Mouse (Mus musculus) WW6 (cell line): ENCODE data around the gene Dscam.

Source experiments
- DNase-seq: peaks from one replicate; pipeline ENCODE4 v3.0.0-alpha.2; 2013; ENCODE audit warnings: low read depth, low spot score

Dscam gene

DNA sequence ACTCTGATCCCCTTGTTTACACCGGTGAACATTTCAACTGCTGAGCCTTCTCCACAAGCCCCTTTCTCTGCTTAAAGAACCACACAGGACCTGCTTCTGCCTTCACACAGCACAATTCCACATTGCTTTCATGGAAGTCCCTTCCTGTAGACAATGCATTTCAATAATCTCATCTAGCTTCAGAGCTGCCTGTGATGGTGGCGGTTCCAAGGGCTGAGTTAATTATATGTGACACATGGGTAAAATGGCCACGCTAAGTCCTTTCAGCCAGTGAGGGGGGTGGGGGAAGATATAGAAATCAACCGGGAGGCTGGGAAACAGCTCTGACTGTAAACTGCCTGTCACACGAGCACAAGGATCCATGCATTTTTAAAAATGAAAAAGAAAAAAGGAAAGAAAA is 152.2 kb downstream of the Dscam start:
- DNase-seq, result no peak

DNA sequence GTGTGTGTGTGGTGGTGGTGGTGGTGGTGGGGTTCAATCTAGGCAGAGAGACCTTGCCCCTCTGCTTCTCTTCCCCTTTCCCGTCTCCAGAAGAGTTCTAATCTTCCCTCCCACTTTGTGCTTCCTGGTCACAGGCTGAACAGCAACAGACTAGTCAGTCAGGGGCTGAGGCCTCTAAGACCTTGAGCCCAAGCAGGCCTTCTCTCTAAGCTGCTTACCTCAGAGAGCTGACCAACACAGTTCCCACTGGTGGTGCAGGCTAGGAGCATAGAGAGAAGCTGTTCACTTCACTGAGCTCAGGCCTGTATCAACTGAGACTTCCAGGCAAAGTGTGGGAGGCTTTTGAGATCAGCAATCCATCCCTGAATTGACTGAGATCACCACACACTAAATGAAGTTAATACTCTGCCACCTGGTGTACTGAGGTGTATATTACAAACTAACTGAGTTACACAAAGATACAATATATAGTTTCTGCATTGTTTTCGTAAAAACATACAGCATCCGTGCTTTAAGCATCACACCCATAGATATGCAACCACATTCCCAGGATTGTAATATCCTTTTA is 153.3 kb downstream of the Dscam start:
- no peak for DNase-seq

DNA sequence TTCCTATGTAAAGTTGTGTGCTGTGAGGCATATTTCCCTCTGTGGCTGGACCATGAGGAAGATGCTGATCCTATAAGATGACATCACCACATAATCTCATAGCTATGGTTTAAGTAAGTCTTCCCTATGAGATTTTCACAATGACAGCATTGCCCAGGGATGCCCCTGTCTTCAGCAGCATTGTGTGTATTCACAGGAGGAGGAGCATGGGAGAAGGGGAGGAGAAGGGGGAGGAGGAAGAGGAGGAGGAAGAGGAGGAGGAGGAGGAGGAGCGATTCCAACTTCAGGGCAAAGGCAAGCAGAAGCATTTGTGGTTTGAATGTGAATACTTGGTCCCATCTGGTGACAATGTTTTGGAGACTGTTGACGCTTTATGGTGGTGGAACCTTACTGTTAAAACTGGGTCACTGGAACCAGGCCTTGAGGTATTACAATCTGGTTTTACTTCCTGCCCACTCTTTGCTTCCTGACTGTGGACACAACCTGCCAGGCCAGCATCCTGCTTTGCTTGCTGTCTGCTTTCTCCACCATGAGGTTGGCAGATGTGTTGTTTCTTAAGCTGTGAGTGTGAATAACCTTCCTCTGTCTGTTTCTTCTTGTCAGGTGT is 154.2 kb downstream of the Dscam start:
- no peak for DNase-seq

DNA sequence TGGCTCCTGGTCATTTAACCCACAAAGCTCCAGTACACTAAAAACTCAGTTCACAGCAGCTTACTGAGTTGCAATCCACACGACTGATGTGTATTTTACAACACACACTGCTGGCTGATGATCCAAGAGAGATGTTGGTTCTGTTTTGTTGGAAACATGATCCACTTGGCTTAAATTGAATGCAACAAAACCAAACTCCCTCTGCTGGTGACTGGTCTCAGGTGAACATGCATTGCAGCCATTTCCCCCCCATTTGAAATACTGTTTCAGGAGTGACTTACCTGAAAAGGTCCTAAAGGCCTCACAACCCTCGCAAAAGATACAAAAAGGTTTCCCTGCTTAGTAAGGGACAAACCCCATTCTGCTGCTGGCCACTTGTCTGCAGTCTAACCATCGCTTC is 156.2 kb downstream of the Dscam start:
- no peak for DNase-seq

DNA sequence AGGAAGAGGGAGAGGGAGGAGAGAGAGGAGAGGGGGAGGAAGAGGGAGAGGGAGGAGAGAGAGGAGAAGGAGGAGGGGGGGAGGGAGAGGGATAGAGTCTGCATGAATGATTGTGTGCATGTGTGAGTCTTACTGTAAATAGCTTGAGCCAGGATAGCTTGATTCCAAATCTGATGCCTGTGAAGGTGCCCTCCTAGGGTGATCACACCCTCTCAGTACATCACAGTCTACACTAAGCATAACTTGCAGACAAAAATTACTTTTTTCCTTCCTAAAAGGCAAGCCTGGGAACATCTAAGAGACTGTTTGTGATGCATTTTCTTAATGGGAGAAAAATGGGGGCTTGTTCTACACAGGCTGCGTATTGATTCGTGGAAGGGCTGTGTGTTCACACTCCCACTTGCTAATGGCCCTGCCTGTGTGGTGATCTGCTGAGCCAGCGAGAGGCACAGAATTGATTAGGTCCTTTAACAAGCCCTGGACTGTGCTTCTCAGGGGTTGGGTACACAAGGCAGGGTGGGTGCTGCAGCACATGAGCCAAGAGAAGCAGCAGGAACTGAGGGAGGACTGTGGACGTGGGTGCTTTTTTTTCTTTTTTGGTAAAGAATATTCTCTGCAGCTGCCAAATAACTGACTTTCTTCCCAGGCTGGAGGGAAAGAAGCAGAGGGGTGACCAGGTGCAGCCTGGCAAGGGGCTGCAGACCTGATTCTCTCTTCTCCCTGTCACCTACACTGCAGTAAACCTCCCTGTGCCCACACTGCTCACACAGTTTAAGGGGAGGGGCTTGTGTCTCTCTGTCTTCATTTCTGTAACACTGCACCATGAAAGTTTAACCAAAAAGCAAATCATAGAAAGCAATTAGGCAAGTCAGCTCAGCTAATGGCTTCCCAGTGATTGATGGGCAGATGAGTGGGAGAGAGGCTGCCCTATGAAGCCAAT is 161.2 kb downstream of the Dscam start:
- no peak for DNase-seq

DNA sequence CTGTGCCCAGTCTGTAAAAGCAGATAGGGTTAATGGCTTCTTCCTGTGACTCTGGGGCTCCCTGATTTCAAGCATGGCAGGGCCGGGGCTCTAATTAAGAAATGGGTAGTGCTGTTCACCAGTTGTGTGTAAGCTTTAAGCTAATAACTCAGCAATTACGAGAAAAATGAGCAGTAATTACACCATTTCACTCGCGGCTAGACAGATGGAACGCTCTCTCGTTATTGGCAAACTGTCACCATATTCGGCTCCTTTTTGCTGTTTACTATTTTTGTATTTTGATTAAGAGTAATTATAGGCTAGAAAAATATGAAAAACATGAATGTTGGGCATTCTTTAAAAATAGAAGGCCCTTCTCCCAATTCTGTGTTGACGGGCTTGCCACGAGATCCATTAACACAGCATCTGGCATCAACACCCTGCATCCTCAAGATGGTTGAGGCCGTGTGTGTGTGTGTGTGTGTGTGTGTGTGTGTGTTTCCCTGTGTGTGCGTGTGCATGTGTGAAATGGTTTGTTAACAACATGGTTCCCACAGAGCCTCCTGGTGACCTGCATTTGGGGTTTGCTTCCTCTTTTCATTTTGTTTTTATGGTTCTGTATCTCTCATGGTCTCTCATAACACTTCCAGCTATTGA is 162.5 kb downstream of the Dscam start:
- no peak for DNase-seq

DNA sequence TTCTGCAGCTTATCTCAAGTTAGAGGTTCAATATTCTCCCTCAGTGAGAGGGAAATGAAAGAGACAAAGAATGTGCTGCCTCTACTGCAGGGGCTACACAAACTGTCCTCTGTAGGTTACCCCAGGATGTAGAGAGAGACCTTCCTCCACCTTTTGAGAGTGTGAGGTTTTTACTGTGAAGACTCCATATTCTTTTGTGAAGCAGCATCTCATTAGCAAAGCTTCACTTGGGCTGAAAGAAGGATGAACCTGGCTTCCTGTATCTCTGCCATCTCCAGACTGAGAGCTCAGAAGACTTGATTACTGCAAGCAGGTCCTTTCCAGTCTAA is 163.7 kb downstream of the Dscam start:
- no peak for DNase-seq

DNA sequence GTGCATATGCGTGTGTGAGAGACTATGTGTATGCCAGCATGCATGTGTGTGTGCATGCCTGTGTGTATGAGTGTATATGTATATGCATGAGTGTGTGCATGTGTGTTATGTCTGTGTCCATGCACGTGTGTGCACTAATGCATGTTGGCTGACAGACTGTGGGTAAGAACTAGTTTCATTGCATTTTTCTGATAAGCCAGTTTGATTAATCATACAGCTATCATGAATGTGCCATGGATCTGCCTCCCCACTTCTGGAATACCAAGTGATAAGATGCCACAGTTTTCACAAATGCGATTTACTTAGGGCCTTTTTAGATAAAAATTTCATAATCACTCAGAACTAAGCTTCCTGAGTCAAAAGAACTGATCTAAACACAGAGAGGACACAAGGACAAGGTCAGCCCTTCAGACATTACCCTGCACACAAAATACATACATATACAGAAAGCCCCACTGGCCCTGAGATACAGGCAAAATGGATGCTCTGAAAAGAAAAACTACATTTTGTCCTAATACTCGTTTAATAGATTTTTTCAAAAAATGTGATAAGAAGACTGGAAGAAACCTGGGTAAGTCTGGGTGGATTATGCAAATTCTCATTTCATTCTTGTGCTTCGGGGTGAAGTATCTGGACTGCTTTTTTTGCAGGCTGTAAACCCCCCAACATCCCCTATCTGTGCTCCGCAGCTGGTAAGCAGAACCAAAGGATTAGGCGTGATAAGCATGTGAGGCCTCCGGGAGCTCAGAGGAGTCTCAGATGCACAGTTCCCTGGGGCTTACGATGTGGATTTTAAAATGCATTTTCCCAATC is 164.3 kb downstream of the Dscam start:
- DNase-seq, result no peak

DNA sequence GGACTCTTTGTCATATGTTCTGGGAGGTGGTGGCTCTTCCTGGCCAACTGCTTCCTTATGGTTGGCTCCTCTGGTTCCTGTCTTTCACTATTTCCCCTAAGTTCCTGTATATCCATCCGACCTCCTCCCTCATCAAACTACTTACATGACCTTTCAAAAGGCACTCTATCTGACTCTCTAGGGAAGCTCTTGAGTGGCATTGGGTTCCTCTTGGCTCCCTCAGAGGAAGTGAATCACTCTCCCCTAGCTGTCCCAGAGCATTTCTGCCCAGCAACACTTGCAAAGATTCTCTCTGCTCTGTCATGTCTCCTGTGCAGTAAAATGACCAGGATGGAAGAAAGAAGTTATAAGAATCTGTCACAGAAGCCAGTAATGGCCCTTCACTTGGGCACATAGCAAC is 166.6 kb downstream of the Dscam start:
- no peak for DNase-seq

DNA sequence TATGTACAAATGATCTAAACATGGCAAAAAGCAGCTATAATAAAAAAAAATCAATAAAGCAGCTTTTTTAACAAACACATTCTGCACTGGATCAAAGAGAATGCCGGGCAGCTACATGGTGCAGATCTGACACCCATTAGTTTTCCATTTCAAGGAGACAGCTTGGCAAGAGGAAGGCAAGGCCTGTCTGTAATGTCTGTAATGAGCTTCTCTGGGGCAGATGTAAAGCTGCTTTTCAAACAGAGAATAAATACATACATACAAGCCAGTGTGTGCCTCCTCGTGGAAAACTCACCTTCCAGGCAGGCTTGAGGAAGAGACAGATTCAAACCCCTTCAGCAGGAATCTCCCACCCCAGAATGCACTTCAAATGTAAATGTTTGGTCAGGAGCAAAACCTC is 167.7 kb downstream of the Dscam start:
- no peak for DNase-seq

DNA sequence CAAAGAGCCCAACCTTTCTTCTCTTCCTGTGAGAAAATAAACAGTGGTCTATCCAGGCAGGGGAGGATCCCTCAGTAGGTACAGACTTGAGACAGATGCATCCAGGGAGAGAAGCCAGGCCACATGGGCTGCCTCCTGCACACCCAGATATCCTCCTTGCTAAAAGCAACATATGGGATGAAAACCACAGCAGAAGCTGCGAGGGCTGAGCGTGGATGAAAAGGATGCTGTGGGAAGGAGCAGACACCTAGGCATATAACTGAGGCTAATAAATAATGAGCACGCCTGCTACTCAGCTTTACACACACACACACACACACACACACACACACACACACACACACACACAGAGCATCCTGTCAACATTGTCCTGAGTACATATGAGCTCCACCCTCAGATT is 168.4 kb downstream of the Dscam start:
- no peak for DNase-seq

DNA sequence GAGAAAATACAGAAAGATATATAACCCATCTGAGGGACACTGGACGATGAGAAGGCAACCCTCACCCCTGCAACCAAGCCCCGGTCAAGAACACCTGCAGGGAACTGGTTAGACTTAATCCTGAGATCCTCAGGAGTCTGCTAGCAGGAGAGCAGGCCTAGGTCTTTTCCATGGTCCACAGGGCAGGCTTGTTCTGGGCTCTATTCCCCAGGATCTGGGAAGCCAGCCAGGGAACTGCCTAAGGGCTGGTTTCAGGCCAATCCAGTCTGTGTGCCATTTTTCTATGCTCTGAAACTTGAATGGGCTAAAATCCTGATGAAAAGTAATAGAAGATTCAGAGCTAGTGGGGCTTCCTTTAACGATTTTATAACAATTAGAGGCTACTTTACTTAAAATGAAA is 173.7 kb downstream of the Dscam start:
- no peak for DNase-seq

DNA sequence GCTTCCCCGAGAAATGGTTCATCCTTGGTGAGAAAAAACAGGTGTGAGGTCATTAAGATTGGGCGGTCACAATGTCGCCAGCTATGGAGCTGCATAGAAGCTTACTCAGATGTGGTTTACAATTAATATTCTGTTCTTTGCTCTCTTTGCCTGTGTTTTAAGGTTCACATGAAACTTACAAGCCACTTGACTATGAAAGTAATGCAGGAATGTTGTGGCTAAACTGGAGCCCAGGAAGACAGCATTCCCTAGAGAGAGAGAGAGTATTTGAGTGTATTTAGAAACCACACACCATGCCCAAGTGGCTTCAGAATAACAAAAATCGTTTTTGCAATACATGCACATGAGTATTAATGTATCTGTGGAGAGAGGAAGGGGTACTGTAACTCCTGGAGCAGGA is 174.7 kb downstream of the Dscam start:
- no peak for DNase-seq

DNA sequence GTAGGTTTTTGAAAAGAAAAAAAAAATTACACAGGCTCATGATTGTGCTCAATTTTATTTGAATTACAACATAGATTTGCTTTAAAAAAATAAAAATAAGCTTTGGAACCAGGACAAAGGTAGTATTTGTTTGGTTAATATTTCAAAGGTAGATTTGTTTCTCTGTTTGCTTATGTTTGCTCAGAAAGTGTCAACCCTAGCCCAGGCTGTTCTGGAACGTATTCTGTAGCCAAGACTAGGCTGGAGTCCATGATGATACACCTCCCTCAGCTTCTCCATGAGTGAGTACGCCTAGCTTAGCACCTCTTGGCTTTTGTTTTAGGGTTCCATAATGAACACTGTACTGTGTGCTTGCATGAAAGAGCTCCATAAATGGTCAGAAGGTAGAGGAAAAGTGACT is 183.2 kb downstream of the Dscam start:
- DNase-seq, result no peak

DNA sequence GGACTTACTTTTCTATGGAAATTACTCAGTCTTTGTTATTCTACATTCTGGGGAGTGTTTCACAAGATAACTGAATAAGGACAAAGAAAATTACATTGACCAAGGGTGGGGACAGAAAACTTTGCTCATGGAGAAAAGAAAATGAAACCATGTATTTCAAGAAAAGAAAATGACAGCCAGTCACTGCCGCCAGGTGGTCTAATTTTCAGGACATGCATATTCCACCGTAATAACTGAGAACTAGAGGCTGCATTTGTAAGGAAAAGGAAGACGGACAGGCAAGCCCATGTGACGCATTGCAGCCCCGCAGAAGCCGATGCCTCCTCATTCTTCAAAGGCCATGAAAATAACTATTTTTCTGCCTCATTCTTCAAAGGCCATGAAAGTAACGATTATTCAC is 197.3 kb downstream of the Dscam start:
- DNase-seq, result no peak

DNA sequence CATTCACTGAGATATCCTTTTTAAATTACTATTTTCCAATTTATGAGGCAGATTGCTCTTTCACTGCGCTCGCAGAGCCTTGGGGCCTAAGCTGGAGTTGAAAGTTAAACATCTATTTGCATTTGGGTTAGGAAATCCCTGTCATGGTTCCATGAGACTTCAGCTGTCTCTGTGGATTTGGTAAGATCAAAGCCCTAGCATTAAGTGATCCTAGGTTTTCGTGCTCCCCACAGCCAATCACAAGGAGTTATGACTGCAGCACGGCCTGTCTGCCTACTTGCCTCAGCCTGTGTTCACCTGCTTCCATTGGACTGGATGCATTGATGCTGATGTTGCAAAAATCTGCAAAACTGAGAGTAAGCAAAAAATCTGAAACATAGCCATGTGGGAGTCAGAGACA is 198.8 kb downstream of the Dscam start:
- no peak for DNase-seq

DNA sequence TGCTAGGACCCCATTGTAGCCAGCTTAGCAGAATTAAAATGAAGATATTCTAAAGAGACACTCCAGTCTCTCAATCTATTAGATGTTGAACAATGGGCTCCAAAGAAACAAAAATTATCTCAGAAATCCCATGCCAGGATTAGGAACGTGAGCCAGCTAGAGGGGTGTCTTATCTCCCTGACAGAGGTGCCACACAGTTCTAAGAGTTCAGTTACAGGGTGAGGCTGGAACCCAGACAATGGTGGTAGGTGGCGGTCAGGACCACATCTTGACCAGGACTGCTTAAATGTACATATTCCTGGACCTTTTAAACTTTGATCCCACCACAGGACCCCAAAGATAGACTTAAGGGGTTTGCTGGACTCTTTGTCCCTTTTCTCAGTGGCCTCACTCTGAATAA is 200.1 kb downstream of the Dscam start:
- DNase-seq, result no peak

DNA sequence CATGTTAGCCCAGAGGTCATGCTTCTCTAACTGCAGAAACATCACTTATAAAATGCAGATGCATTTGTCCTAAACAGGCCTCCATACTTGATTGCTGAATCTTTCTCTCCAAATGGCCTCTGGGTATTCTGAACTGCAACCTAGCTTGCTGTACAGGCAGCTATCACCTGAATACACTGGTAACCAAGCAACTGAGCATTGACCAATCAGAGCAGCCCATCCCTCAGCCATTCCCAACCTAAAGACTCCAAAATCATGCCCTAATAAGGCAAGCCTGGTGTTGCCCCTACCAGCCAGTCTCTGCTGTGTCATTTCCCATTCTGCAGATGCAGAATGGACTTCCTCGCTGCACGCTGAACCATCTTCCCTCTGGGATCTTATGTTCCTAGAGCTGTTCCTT is 200.9 kb downstream of the Dscam start:
- DNase-seq, result no peak

DNA sequence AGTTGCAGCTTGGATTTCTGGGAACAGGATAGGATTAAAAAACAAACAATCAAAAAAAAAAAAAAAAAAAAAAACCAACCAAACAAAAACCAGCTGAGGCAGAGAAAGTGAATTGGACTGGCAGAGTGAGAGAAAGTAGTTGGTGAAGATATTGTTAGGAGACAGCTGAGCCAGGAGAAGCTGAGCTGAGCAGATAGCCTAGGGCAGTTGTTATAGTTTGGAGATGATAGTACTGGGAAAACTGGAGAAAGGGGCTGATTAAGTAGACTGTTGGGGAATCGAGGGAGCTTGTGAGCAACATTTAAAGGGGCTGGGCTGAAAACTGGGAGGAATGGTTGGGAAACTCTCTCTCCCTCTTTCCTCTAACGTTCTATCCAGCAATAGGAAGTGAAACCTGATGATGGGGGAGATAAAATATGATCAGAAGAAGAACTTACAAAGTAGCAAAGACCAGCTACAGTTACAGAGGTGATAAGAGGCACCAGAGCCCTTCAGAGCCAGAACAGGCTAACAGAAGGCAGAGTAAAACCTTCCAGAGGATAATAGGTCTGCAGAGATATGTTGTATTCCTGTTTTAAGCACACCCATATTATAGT is 201.6 kb downstream of the Dscam start:
- DNase-seq, result no peak

DNA sequence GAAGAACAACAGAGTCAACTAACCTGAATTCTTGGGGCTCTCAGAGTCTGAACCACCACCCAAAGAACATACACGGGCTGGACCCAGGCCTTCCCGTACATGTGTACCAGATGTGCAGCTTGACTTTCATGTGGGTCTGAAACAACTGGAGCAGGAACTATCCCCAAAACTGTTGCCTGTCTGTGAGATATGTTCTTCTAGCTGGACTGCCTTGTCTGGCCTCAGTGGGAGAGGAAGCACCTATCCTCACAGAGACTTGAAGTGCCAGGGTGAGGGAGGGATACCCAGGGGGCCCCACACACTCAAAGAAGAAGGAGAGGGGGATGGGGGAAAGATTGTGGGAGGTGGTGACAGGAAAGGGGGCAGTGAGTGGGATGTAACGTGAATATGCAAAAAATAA is 210.9 kb downstream of the Dscam start:
- no peak for DNase-seq
